Mouse (Mus musculus) kidney, adult 2 months (tissue): Measurements from ENCODE around the gene Bcl2l12.

Experiments used
- CTCF ChIP-seq: fragments of 200-500 bp; conservative IDR thresholded peaks from 2 replicates; pipeline ENCODE4 v1.5.1; 2011; ENCODE audit warnings: low read depth, mild to moderate bottlenecking, control low read depth, low read length, moderate library complexity, mixed read lengths; ENCODE audit not compliant: insufficient read depth, insufficient read length
- POLR2A ChIP-seq: fragments of 200-500 bp; IDR thresholded peaks from one replicate; pipeline ENCODE4 v1.6.1; 2011; ENCODE audit warnings: low read depth, low read length, control low read depth

DNA sequence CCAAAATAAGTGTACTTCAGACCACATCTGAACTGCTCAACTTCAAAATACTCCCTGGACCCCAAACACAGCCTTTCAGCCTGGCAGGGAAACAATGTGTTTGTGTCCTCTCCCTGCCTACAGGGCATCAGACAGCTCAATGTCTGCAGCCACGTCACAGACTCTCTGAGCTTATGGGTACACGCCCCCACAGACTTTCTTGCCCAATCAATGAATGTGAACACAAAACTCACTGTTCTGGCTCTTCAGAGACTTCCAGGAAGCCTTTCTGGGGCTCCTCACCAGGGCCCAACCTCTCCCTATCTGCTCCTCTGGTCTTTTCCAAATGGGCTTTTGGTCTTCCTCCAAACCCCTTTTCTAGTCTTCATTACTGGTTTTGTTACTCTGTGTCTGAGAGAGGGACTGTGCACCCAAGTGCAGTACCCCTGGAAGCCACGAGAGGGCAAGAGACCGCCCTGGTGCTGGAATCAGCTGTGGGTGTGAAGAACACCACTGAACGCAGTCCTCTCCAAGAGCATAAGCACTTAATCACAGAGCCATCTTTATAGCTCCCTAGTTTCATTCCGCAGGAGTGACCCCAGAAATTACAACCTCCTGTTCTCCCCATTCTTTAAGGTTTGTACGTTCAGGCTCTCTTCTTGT lies 39.3 kb upstream of the Bcl2l12 start:
- TF ChIP-seq CTCF (peak; percentile 84), POLR2A (no peak)
